Mouse (Mus musculus): Measurements from ENCODE around the gene Duox1. TPM values are rescaled to one million over a fixed set of nuclear protein-coding genes. Genes with fewer than 3 reads are reported as not detected.
A peak's percentile ranks its signal among the peaks of the same experiment; 100 is the strongest.
"Not testable (repeated sequence)": the region's sequence is repeated elsewhere in the genome, so short reads cannot be mapped to it uniquely, and the experiment has no call there.

Duox1 gene
- polyA plus RNA-seq, 1 experiment from 2014 or later = 0.87 TPM

DNA sequence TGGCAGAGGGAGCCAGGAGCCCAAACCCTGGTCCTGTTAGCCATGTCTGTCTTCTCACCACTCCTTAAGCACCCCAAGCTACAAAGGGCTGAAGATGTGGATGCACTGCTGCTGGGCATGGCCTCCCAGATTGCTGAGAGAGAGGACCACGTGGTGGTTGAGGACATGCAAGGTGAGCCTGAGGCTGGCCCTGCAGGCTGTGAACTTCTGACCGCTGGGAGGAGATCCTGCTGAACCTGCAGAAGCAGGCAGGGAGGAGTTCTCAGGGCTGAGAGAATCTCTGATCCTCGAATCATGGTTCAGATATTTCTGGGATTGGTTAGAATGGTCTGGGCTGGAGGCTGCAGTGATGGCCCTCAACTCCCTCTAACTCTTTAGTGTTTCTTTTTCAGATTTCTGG, 8.5 kb downstream of the Duox1 start:
- H3K9me3 ChIP-seq = no peaks in the 10 kb centered on the region
- H3K4me3 ChIP-seq = no peak overlapping the region
- peaks cover 2% of the 10 kb centered on the region; the same call in 1 of the 2 replicates for H3K27me3 ChIP-seq
- H3K9ac ChIP-seq = no peak overlapping the region
- no peak overlapping the region for H3K4me2 ChIP-seq (replicated peaks)
- 51% methylated on average over 3 of the region's 3 CpGs for WGBS
- ATAC-seq (ENCODE audit: low FRiP score, low read depth) = no peak
- no peaks in the 10 kb centered on the region for H3K36me3 ChIP-seq
- H3K4me1 ChIP-seq = 0 out of 2 replicates have a peak, but pooled peaks cover 5% of the 10 kb centered on the region
- no peak overlapping the region for H3K27ac ChIP-seq

- Histone ChIP-seq H3K9ac (no peak overlapping the region), H3K4me1 (0 out of 2 replicates have a peak, but pooled peaks cover 5% of the 10 kb centered on the region), H3K27ac (no peak overlapping the region), H3K27me3 (no peaks in the 10 kb centered on the region), H3K4me3 (no peak overlapping the region), H3K9me3 (no peaks in the 10 kb centered on the region), H3K4me2 (replicated peaks) (no peak overlapping the region), H3K36me3 (no peaks in the 10 kb centered on the region)
- WGBS = 79% methylated on average over 3 of the region's 3 CpGs
- no peak for ATAC-seq (ENCODE audit: low FRiP score, low read depth)
Observed at GRCm38 (mm10) chr2:122324586-122324985, 9.1 kb downstream of the Duox1 start.

GRCm38 (mm10) chr2:122325361-122325760, 9.9 kb downstream of the Duox1 start:
- Histone ChIP-seq H3K36me3 (no peaks in the 10 kb centered on the region), H3K4me1 (0 out of 2 replicates have a peak, but pooled peaks cover 5% of the 10 kb centered on the region), H3K9ac (no peak overlapping the region), H3K4me3 (no peak overlapping the region), H3K9me3 (no peaks in the 10 kb centered on the region), H3K27me3 (no peaks in the 10 kb centered on the region), H3K4me2 (replicated peaks) (no peak overlapping the region), H3K27ac (no peak overlapping the region)
- ATAC-seq (ENCODE audit: low FRiP score, low read depth) = no peak
- 54% methylated on average over 2 of the region's 2 CpGs for whole genome bisulfite sequencing

- no peaks in the 10 kb centered on the region for H3K36me3 ChIP-seq
- no peak overlapping the region for H3K4me3 ChIP-seq
- H3K4me2 ChIP-seq (replicated peaks) = no peak overlapping the region
- no peaks in the 10 kb centered on the region for H3K9me3 ChIP-seq
- no peak overlapping the region for H3K27ac ChIP-seq
- ATAC-seq (ENCODE audit: low FRiP score, low read depth) = no peak
- no peaks in the 10 kb centered on the region for H3K27me3 ChIP-seq
- H3K9ac ChIP-seq = no peak overlapping the region
- 0 out of 2 replicates have a peak, but pooled peaks cover 5% of the 10 kb centered on the region for H3K4me1 ChIP-seq
- WGBS = 48% methylated on average over 3 of the region's 3 CpGs
Observed at GRCm38 (mm10) chr2:122327986-122328385, 12.5 kb downstream of the Duox1 start.

DNA sequence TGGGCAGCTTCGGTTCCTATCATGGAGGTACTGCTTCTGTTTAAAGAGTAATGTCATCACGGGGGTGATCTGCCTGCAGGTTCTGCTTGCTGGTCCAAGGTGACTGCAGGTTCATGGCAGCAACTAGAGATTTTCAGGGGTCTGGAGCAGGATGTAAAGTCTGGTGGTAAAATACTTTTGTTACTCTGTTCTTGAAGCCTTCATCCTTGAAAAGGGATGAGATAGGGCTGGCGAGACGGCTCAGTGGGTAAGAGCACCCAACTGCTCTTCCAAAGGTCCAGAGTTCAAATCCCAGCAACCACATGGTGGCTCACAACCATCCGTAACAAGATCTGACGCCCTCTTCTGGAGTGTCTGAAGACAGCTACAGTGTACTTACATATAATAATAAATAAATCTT, 14.8 kb downstream of the Duox1 start:
- not testable (repeated sequence) for H3K27me3 ChIP-seq; H3K36me3 ChIP-seq; H3K9ac ChIP-seq; H3K4me1 ChIP-seq; H3K4me2 ChIP-seq (replicated peaks); H3K4me3 ChIP-seq; H3K27ac ChIP-seq; ATAC-seq (ENCODE audit: low FRiP score, low read depth); H3K9me3 ChIP-seq
- 79% methylated on average over 6 of the region's 6 CpGs for WGBS

DNA sequence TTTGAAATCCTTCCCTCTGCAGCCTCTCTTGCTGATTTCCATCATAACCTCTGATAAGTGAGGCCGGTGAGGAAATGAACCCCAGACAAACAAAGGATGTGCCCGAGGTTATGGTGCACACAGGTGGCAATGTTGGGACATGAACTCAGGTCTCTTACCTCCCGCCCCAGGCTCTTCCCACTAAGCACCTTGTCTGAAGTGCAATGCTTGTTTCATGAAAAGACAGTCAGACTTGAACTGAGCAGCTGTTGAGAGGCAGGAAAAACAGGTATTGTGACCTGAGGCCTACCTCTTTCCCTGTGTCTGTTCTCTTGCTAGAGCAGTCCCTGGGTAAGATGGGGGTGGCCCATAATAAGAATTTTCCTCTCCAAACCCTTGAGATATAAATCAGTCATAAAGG, 16.8 kb downstream of the Duox1 start:
- Histone ChIP-seq H3K9ac (no peak overlapping the region), H3K27ac (no peak overlapping the region), H3K4me1 (no peaks in the 10 kb centered on the region), H3K9me3 (no peaks in the 10 kb centered on the region), H3K27me3 (no peaks in the 10 kb centered on the region), H3K36me3 (no peaks in the 10 kb centered on the region), H3K4me2 (replicated peaks) (no peak overlapping the region), H3K4me3 (no peak overlapping the region)
- ATAC-seq (ENCODE audit: low FRiP score, low read depth) = 0 out of 2 replicates have a peak, but pooled peaks have one; percentile 1
- WGBS = 88% methylated on average over 3 of the region's 3 CpGs

GRCm38 (mm10) chr2:122334170-122334569, 18.7 kb downstream of the Duox1 start:
- no peak for ATAC-seq (ENCODE audit: low FRiP score, low read depth)
- H3K9ac ChIP-seq = no peak overlapping the region
- no peaks in the 10 kb centered on the region for H3K36me3 ChIP-seq
- no peaks in the 10 kb centered on the region for H3K4me1 ChIP-seq
- H3K27ac ChIP-seq = no peak overlapping the region
- no peak overlapping the region for H3K4me2 ChIP-seq (replicated peaks)
- no peaks in the 10 kb centered on the region for H3K27me3 ChIP-seq
- no peaks in the 10 kb centered on the region for H3K9me3 ChIP-seq
- H3K4me3 ChIP-seq = no peak overlapping the region
- WGBS = 62% methylated on average over 3 of the region's 3 CpGs

DNA sequence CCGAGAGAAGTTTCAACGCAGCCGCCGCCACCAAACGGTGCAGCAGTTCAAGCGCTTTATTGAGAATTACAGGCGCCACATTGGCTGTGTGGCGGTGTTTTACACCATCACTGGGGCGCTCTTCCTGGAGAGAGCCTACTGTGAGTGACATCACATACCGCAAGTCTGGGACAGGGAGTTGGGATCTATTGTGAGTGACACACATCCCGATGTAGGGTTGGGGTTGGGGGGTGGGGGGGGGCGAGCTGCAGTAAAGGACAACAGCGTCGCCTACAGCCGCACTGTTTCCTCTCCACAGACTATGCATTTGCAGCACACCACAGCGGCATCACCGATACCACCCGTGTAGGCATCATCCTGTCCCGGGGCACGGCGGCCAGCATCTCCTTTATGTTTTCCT, 21.8 kb downstream of the Duox1 start:
- Histone ChIP-seq H3K36me3 (no peaks in the 10 kb centered on the region), H3K9me3 (no peaks in the 10 kb centered on the region), H3K27me3 (no peaks in the 10 kb centered on the region), H3K27ac (no peak overlapping the region), H3K4me1 (no peaks in the 10 kb centered on the region), H3K4me3 (peak overlapping the region; percentile 25), H3K9ac (no peak overlapping the region), H3K4me2 (replicated peaks) (peak overlapping the region; percentile 39)
- WGBS = 54% methylated on average over 21 of the region's 21 CpGs
- ATAC-seq (ENCODE audit: low FRiP score, low read depth) = no peak; the same call in 1 of the 2 replicates

GRCm38 (mm10) chr2:122345106-122345893, 29.8 kb downstream of the Duox1 start:
- Histone ChIP-seq H3K9ac (no peak overlapping the region), H3K9me3 (no peaks in the 10 kb centered on the region), H3K4me2 (replicated peaks) (no peak overlapping the region), H3K27me3 (no peaks in the 10 kb centered on the region), H3K36me3 (no peaks in the 10 kb centered on the region), H3K4me1 (peaks cover 18% of the 10 kb centered on the region), H3K27ac (no peak overlapping the region; the same call in 1 of the 2 replicates), H3K4me3 (no peak overlapping the region)
- ATAC-seq (ENCODE audit: low FRiP score, low read depth) = no peak
- 77% methylated on average over 6 of the region's 6 CpGs for WGBS

DNA sequence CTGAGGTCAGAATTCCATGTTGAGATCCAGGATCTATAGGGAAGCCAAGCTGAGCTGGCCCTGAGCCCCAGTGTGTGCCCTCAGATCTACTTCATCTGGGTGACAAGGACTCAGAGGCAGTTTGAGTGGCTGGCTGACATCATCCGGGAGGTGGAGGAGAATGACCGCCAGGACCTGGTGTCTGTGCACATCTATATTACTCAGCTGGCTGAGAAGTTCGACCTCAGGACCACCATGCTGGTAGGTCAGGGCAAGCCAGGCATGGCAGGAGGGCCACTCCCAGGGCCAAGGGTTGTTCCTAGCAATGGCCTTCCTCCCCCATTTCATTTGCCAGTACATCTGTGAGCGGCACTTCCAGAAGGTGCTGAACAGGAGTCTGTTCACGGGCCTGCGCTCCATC, 30.7 kb downstream of the Duox1 start:
- H3K27me3 ChIP-seq; H3K9me3 ChIP-seq; H3K36me3 ChIP-seq; H3K27ac ChIP-seq; H3K4me2 ChIP-seq (replicated peaks); H3K4me3 ChIP-seq; H3K9ac ChIP-seq; ATAC-seq (ENCODE audit: low FRiP score, low read depth): not testable (repeated sequence)
- peaks cover 20% of the 10 kb centered on the region for H3K4me1 ChIP-seq
- 91% methylated on average over 6 of the region's 6 CpGs for WGBS

DNA sequence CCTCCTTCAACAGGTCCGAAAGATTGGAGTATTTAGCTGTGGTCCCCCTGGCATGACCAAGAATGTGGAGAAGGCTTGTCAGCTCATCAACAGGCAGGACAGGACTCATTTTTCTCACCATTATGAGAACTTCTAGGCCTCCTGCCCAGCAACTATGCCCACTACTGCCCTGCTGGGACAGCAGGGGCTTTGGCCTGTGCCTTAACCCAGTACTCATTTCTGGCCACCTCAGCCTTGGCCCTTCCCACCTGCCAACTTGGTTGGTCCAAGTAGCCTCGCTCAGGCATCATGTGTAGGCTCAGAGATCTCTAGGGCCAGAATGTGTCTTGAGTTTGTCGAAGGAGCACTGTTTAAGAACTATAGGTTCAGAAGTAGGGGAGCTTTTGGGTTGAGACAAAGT, 31.8 kb downstream of the Duox1 start:
- H3K9ac ChIP-seq = no peak overlapping the region
- H3K4me1 ChIP-seq = peaks cover 31% of the 10 kb centered on the region
- H3K27me3 ChIP-seq = no peaks in the 10 kb centered on the region
- no peak overlapping the region for H3K4me2 ChIP-seq (replicated peaks)
- H3K27ac ChIP-seq = no peak overlapping the region
- no peaks in the 10 kb centered on the region for H3K36me3 ChIP-seq
- no peak for ATAC-seq (ENCODE audit: low FRiP score, low read depth)
- WGBS = 93% methylated on average over 3 of the region's 3 CpGs
- H3K9me3 ChIP-seq = no peaks in the 10 kb centered on the region
- H3K4me3 ChIP-seq = no peak overlapping the region

GRCm38 (mm10) chr2:122348531-122349131, 33.2 kb downstream of the Duox1 start:
- H3K9me3 ChIP-seq = no peaks in the 10 kb centered on the region
- H3K9ac ChIP-seq = peak overlapping the region; percentile 88
- peak; percentile 86 for ATAC-seq (ENCODE audit: low FRiP score, low read depth)
- H3K4me1 ChIP-seq = peaks cover 31% of the 10 kb centered on the region
- 0% methylated on average over 46 of the region's 63 CpGs for WGBS
- peak overlapping the region; percentile 58 for H3K4me3 ChIP-seq
- peak overlapping the region; percentile 98 for H3K27ac ChIP-seq
- peak overlapping the region; percentile 75 for H3K4me2 ChIP-seq (replicated peaks)
- H3K36me3 ChIP-seq = peaks cover 9% of the 10 kb centered on the region
- H3K27me3 ChIP-seq = no peaks in the 10 kb centered on the region

All from limb, embryonic 13.5 days (tissue).